Mouse (Mus musculus): ENCODE results near the gene Baiap3. TPM values are rescaled to one million over a fixed set of nuclear protein-coding genes. Genes with fewer than 3 reads are reported as not detected.

Gene Baiap3
- polyA plus RNA-seq, 1 experiment from 2014 or later: 1.3 TPM

Small RNA genes lying within 50 kb of the gene (microRNA-seq; reads per million reads assigned to microRNA genes)
- gene Mir3547 (ENCODE audit: borderline number of aligned reads): 0.86 reads per million

Other genes starting within 250 kb of the Baiap3 start
- gene Cramp1l, start 240.6 kb downstream of the Baiap3 start, polyA plus RNA-seq (2015; fragmentation: Nextera tagmentation; extraction: Ambion mirVana): 7.2 and 7.8 TPM in 2 replicates
- gene Ift140, start 240.3 kb downstream of the Baiap3 start, polyA plus RNA-seq (2015; fragmentation: Nextera tagmentation; extraction: Ambion mirVana): 19.4 and 19.8 TPM in 2 replicates
- gene Tmem204, start 172.8 kb downstream of the Baiap3 start, polyA plus RNA-seq (2015; fragmentation: Nextera tagmentation; extraction: Ambion mirVana): 29.8 and 32.5 TPM in 2 replicates
- 42.3 and 49.2 TPM in 2 replicates for gene Telo2, start 140.4 kb downstream of the Baiap3 start, polyA plus RNA-seq (2015; fragmentation: Nextera tagmentation; extraction: Ambion mirVana)
- 2.2 and 2.8 TPM in 2 replicates for gene Ptx4, start 135.6 kb downstream of the Baiap3 start, polyA plus RNA-seq (2015; fragmentation: Nextera tagmentation; extraction: Ambion mirVana)
- 27.3 and 27.4 TPM in 2 replicates for gene Clcn7, start 123.0 kb downstream of the Baiap3 start, polyA plus RNA-seq (2015; fragmentation: Nextera tagmentation; extraction: Ambion mirVana)
- 0.16 and 0.24 TPM in 2 replicates for gene Ccdc154, start 93.9 kb downstream of the Baiap3 start, polyA plus RNA-seq (2015; fragmentation: Nextera tagmentation; extraction: Ambion mirVana)
- gene Gm38655, start 80.9 kb downstream of the Baiap3 start, polyA plus RNA-seq (2015; fragmentation: Nextera tagmentation; extraction: Ambion mirVana): 1.5 and 2.0 TPM in 2 replicates
- 31.5 and 31.6 TPM in 2 replicates for gene BC003965, start 71.8 kb downstream of the Baiap3 start, polyA plus RNA-seq (2015; fragmentation: Nextera tagmentation; extraction: Ambion mirVana)
- gene Unkl, start 68.0 kb downstream of the Baiap3 start, polyA plus RNA-seq (2015; fragmentation: Nextera tagmentation; extraction: Ambion mirVana): 9.4 and 10.2 TPM in 2 replicates
- gene Gnptg, start 16.2 kb downstream of the Baiap3 start, polyA plus RNA-seq (2015; fragmentation: Nextera tagmentation; extraction: Ambion mirVana): 40.8 and 42.7 TPM in 2 replicates
- gene Tsr3, start 16.2 kb downstream of the Baiap3 start, polyA plus RNA-seq (2015; fragmentation: Nextera tagmentation; extraction: Ambion mirVana): 50.8 and 53.2 TPM in 2 replicates
- gene Ube2i, start 18.3 kb upstream of the Baiap3 start, polyA plus RNA-seq (2015; fragmentation: Nextera tagmentation; extraction: Ambion mirVana): 513 and 543 TPM in 2 replicates
- gene Prss34, start 42.0 kb upstream of the Baiap3 start, polyA plus RNA-seq (2015; fragmentation: Nextera tagmentation; extraction: Ambion mirVana): 6.9 and 7.0 TPM in 2 replicates
- gene Prss28, start 52.3 kb upstream of the Baiap3 start, polyA plus RNA-seq (2015; fragmentation: Nextera tagmentation; extraction: Ambion mirVana): not detected in 2 replicates
- not detected in 2 replicates for gene Prss29, start 62.3 kb upstream of the Baiap3 start, polyA plus RNA-seq (2015; fragmentation: Nextera tagmentation; extraction: Ambion mirVana)
- gene Tpsab1, start 89.2 kb upstream of the Baiap3 start, polyA plus RNA-seq (2015; fragmentation: Nextera tagmentation; extraction: Ambion mirVana): 4.1 and 6.2 TPM in 2 replicates
- 167 and 237 TPM in 2 replicates for gene Tpsb2, start 109.9 kb upstream of the Baiap3 start, polyA plus RNA-seq (2015; fragmentation: Nextera tagmentation; extraction: Ambion mirVana)
- 10.3 and 10.9 TPM in 2 replicates for gene Tpsg1, start 112.9 kb upstream of the Baiap3 start, polyA plus RNA-seq (2015; fragmentation: Nextera tagmentation; extraction: Ambion mirVana)
- 4.3 and 5.7 TPM in 2 replicates for gene Cacna1h, start 177.4 kb upstream of the Baiap3 start, polyA plus RNA-seq (2015; fragmentation: Nextera tagmentation; extraction: Ambion mirVana)
- 3.5 and 6.2 TPM in 2 replicates for gene Tekt4, start 198.3 kb upstream of the Baiap3 start, polyA plus RNA-seq (2015; fragmentation: Nextera tagmentation; extraction: Ambion mirVana)
- 0.17 and 0.27 TPM in 2 replicates for gene Sstr5, start 240.9 kb upstream of the Baiap3 start, polyA plus RNA-seq (2015; fragmentation: Nextera tagmentation; extraction: Ambion mirVana)

Data from embryonic facial prominence, embryonic 15.5 days (tissue).